Comparison of ENCODE assay signal across 8 mouse cellular contexts in the genomic region with DNA sequence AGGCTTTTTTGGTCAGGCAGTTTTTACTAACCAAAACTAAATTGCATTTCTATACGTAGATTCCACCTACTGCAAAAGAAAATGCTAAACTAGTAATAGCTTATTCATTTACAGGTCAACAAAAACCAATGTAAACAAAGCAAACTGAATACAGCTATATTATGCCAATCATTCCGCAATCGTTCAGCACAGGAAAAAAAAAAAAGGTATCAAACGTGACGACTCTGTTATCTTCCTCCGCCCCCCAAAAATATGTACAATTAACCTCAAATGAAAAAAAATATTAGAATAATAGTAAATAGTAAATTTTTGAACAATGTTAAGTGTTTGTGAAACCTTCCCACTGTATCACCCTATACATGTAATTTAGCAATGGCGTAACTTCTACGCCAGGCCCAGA. TPM values are rescaled to one million over a fixed set of nuclear protein-coding genes. Genes with fewer than 3 reads are reported as not detected.
DNase-seq lines count a peak whose midpoint lies in the region; ATAC-seq and TF ChIP-seq lines count a peak whose summit lies in the region.

No protein-coding gene starts in this region.

- H3K36me3 ChIP-seq in erythroblast, embryonic 14.5 days (ENCODE audit: control insufficient read depth): peaks cover 23% of the 10 kb centered on the region
- H3K36me3 ChIP-seq in spleen, adult 2 months (ENCODE audit: control insufficient read depth, insufficient read depth, low read length): no peaks in the 10 kb centered on the region
- H3K36me3 ChIP-seq in liver, embryonic 12.5 days: peaks cover 14% of the 10 kb centered on the region; the same call in 1 of the 2 replicates

- peak overlapping the region; percentile 67 for H3K4me3 ChIP-seq in erythroblast, embryonic 14.5 days (replicated peaks)
- peak overlapping the region; percentile 95 for H3K4me3 ChIP-seq in spleen, adult 2 months (ENCODE audit: extremely low read depth, insufficient read depth, insufficient read length)
- H3K4me3 ChIP-seq in liver, embryonic 12.5 days: peak overlapping the region; percentile 84

- peak overlapping the region; percentile 95 for H3K9ac ChIP-seq in liver, embryonic 12.5 days

- H3K27ac ChIP-seq in spleen, adult 2 months (ENCODE audit: insufficient read depth, low read length): no peak overlapping the region
- H3K27ac ChIP-seq in liver, embryonic 12.5 days: peak overlapping the region; percentile 94

- H3K4me1 ChIP-seq in erythroblast, embryonic 14.5 days (ENCODE audit: control insufficient read depth): peaks cover 43% of the 10 kb centered on the region
- peaks cover 8% of the 10 kb centered on the region for H3K4me1 ChIP-seq in spleen, adult 2 months (ENCODE audit: control insufficient read depth, insufficient read depth, insufficient read length)
- peaks cover 53% of the 10 kb centered on the region for H3K4me1 ChIP-seq in liver, embryonic 12.5 days

- ATAC-seq in erythroblast, adult 5-6 weeks (replicated peaks; ENCODE audit: low FRiP score, poor library complexity, severe bottlenecking): no peak
- no peak for ATAC-seq in liver, embryonic 12.5 days

- peak overlapping the region; percentile 93 for H3K4me2 ChIP-seq in liver, embryonic 12.5 days

- H3K9me3 ChIP-seq in erythroblast, embryonic 14.5 days (ENCODE audit: control insufficient read depth, low read length): no peaks in the 10 kb centered on the region
- no peaks in the 10 kb centered on the region for H3K9me3 ChIP-seq in liver, embryonic 12.5 days (replicated peaks)

- no peak for DNase-seq in spleen, adult 2 months (ENCODE audit: low read depth in 1 of 2, low spot score in 2 of 2)
- DNase-seq in spleen, postnatal 4 days (ENCODE audit: low spot score in 2 of 2): no peak
- no peak for DNase-seq in embryo, embryonic 10 days (ENCODE audit: low spot score)
- no peak for DNase-seq in adrenal gland, postnatal 14 days
- DNase-seq in retina, postnatal 1 day: no peak

- H3K27me3 ChIP-seq in erythroblast, embryonic 14.5 days (ENCODE audit: control insufficient read depth): no peaks in the 10 kb centered on the region
- no peaks in the 10 kb centered on the region for H3K27me3 ChIP-seq in spleen, adult 2 months (ENCODE audit: control insufficient read depth, insufficient read depth, low read length)
- no peaks in the 10 kb centered on the region for H3K27me3 ChIP-seq in liver, embryonic 12.5 days (replicated peaks)

- no peak for TF ChIP-seq POLR2A in spleen, adult 2 months (IDR thresholded peaks at IDR 0.05; ENCODE audit: low read depth, low read length)

- TF ChIP-seq CTCF in spleen, adult 2 months (IDR thresholded peaks at IDR 0.05; ENCODE audit: extremely low read depth, insufficient read depth, insufficient read length, insufficient replicate concordance): no peak

- WGBS in spleen, adult 2 months: 38% methylated on average over 8 of the region's 8 CpGs
- 16% methylated on average over 8 of the region's 8 CpGs for WGBS in liver, embryonic 12.5 days (ENCODE audit: insufficient replicate concordance)

RNA-seq across cellular contexts. Expression of gene Fem1b, which starts 1.6 kb away (rescaled TPM):
- polyA plus RNA-seq in erythroblast, embryonic 14.5 days (2012): 0.32 and 0.41 TPM in 2 replicates
- 6.5 and 7.5 TPM in 2 replicates for total RNA-seq in erythroblast, adult 5-6 weeks (2015; ENCODE audit: low replicate concordance)
- total RNA-seq in erythroblast, adult 5-6 weeks (2017; ENCODE audit: low replicate concordance): 10.0 and 14.7 TPM in 2 replicates
- 5.3 and 7.1 TPM in 2 replicates for polyA plus RNA-seq in spleen, adult 2 months (2012; rRNA removed)
- 19.5 and 20.3 TPM in 2 replicates for polyA plus RNA-seq in liver, embryonic 12.5 days (2016; fragmentation: Nextera tagmentation; extraction: Ambion mirVana)
- total RNA-seq in adrenal gland, postnatal 14 days (2021): 38.4 and 38.9 TPM in 2 replicates

RNA-seq across cellular contexts. Expression of gene Cln6, which starts 28.5 kb away (rescaled TPM):
- 2.2 and 2.7 TPM in 2 replicates for polyA plus RNA-seq in erythroblast, embryonic 14.5 days (2012)
- 6.3 and 11.5 TPM in 2 replicates for total RNA-seq in erythroblast, adult 5-6 weeks (2015; ENCODE audit: low replicate concordance)
- 3.9 and 11.3 TPM in 2 replicates for total RNA-seq in erythroblast, adult 5-6 weeks (2017; ENCODE audit: low replicate concordance)
- polyA plus RNA-seq in spleen, adult 2 months (2012; rRNA removed): 27.7 and 31.6 TPM in 2 replicates
- polyA plus RNA-seq in liver, embryonic 12.5 days (2016; fragmentation: Nextera tagmentation; extraction: Ambion mirVana): 15.2 and 18.5 TPM in 2 replicates
- 17.6 and 23.5 TPM in 2 replicates for total RNA-seq in adrenal gland, postnatal 14 days (2021)

RNA-seq across cellular contexts. Expression of gene Calml4, which starts 47.8 kb away (rescaled TPM):
- polyA plus RNA-seq in erythroblast, embryonic 14.5 days (2012): not detected in 2 replicates
- not detected in 2 replicates for total RNA-seq in erythroblast, adult 5-6 weeks (2015; ENCODE audit: low replicate concordance)
- not detected in 2 replicates for total RNA-seq in erythroblast, adult 5-6 weeks (2017; ENCODE audit: low replicate concordance)
- 0.62 and 1.6 TPM in 2 replicates for polyA plus RNA-seq in spleen, adult 2 months (2012; rRNA removed)
- polyA plus RNA-seq in liver, embryonic 12.5 days (2016; fragmentation: Nextera tagmentation; extraction: Ambion mirVana): 1.2 and 2.7 TPM in 2 replicates
- 8.6 and 9.5 TPM in 2 replicates for total RNA-seq in adrenal gland, postnatal 14 days (2021)
